Mouse (Mus musculus) hindbrain, embryonic 10.5 days (tissue): Measurements from ENCODE around the gene Gcgr. TPM values are rescaled to one million over a fixed set of nuclear protein-coding genes. Genes with fewer than 3 reads are reported as not detected.

Experiments
- polyA plus RNA-seq: library from polyadenylated mRNA; unstranded; fragments of >200 nt; fragmentation: Nextera tagmentation; extraction: Ambion mirVana; gene quantifications from 2 replicates; pipeline ENCODE4 v1.2.1, GENCODE M21; 2016

Gcgr gene
- polyA plus RNA-seq, 1 experiment from 2014 or later, result 0.14 TPM

Other genes with a start within 250 kb of the Gcgr start
- gene Actg1, start 182.2 kb upstream of the Gcgr start, polyA plus RNA-seq, result 3,119 and 3,536 TPM in 2 replicates
- 0.50 and 0.77 TPM in 2 replicates for gene Fscn2, start 169.2 kb upstream of the Gcgr start, polyA plus RNA-seq
- gene Faap100, start 151.9 kb upstream of the Gcgr start, polyA plus RNA-seq, result 38.0 and 45.9 TPM in 2 replicates
- 47.7 and 49.3 TPM in 2 replicates for gene Nploc4, start 93.0 kb upstream of the Gcgr start, polyA plus RNA-seq
- 0.12 and 0.46 TPM in 2 replicates for gene Tspan10, start 88.1 kb upstream of the Gcgr start, polyA plus RNA-seq
- 0.31 and 0.35 TPM in 2 replicates for gene Pde6g, start 77.2 kb upstream of the Gcgr start, polyA plus RNA-seq
- gene Oxld1, start 72.6 kb upstream of the Gcgr start, polyA plus RNA-seq, result 12.5 and 13.2 TPM in 2 replicates
- gene Ccdc137, start 72.6 kb upstream of the Gcgr start, polyA plus RNA-seq, result 34.4 and 37.3 TPM in 2 replicates
- gene Arl16, start 63.1 kb upstream of the Gcgr start, polyA plus RNA-seq, result 59.6 and 62.3 TPM in 2 replicates
- gene Mrpl12, start 46.1 kb upstream of the Gcgr start, polyA plus RNA-seq, result 171 and 186 TPM in 2 replicates
- gene Slc25a10, start 38.9 kb upstream of the Gcgr start, polyA plus RNA-seq, result 50.6 and 53.3 TPM in 2 replicates
- 219 and 261 TPM in 2 replicates for gene Mcrip1, start 19.0 kb downstream of the Gcgr start, polyA plus RNA-seq
- 0.27 TPM in 1 of 2 replicates, not detected in the other for gene Ppp1r27, start 20.4 kb downstream of the Gcgr start, polyA plus RNA-seq
- 519 and 570 TPM in 2 replicates for gene P4hb, start 42.6 kb downstream of the Gcgr start, polyA plus RNA-seq
- 799 and 820 TPM in 2 replicates for gene Arhgdia, start 50.9 kb downstream of the Gcgr start, polyA plus RNA-seq
- gene Alyref, start 67.7 kb downstream of the Gcgr start, polyA plus RNA-seq, result 607 and 643 TPM in 2 replicates
- 237 TPM in 2 replicates for gene Anapc11, start 67.7 kb downstream of the Gcgr start, polyA plus RNA-seq
- gene Npb, start 77.8 kb downstream of the Gcgr start, polyA plus RNA-seq, result 0.34 and 0.63 TPM in 2 replicates
- gene Pcyt2, start 87.2 kb downstream of the Gcgr start, polyA plus RNA-seq, result 139 and 160 TPM in 2 replicates
- gene Sirt7, start 94.5 kb downstream of the Gcgr start, polyA plus RNA-seq, result 37.0 and 42.4 TPM in 2 replicates
- 23.1 and 26.2 TPM in 2 replicates for gene Mafg, start 102.9 kb downstream of the Gcgr start, polyA plus RNA-seq
- gene Pycr1, start 113.1 kb downstream of the Gcgr start, polyA plus RNA-seq, result 37.6 and 38.7 TPM in 2 replicates
- gene Myadml2, start 117.5 kb downstream of the Gcgr start, polyA plus RNA-seq, result not detected in 2 replicates
- 2.3 and 4.3 TPM in 2 replicates for gene Notum, start 130.5 kb downstream of the Gcgr start, polyA plus RNA-seq
- gene Aspscr1, start 142.3 kb downstream of the Gcgr start, polyA plus RNA-seq, result 147 and 178 TPM in 2 replicates
- 129 and 137 TPM in 2 replicates for gene Cenpx, start 183.0 kb downstream of the Gcgr start, polyA plus RNA-seq
- gene Lrrc45, start 183.2 kb downstream of the Gcgr start, polyA plus RNA-seq, result 55.8 and 57.7 TPM in 2 replicates
- gene Rac3, start 190.8 kb downstream of the Gcgr start, polyA plus RNA-seq, result 31.0 and 58.2 TPM in 2 replicates
- gene Dcxr, start 196.6 kb downstream of the Gcgr start, polyA plus RNA-seq, result 17.9 and 19.8 TPM in 2 replicates
- 1.6 and 2.1 TPM in 2 replicates for gene Cbr2, start 201.4 kb downstream of the Gcgr start, polyA plus RNA-seq
- gene Hmga1b, start 232.1 kb downstream of the Gcgr start, polyA plus RNA-seq, result 8.9 and 12.2 TPM in 2 replicates